Mouse (Mus musculus) kidney, embryonic 16.5 days (tissue): ENCODE measurements around the gene Phf5a. TPM values are rescaled to one million over a fixed set of nuclear protein-coding genes. Genes with fewer than 3 reads are reported as not detected.

ENCODE experiments used
- ATAC-seq: fragments of 200-750 bp; cut with Nextera tagmentation; 2 replicates; pipeline ENCODE4 v1.8.0; 2017; ENCODE audit warnings: moderate TSS enrichment; ENCODE audit not compliant: low FRiP score, low TSS enrichment
- H3K27ac ChIP-seq: fragments of 300-500 bp; sonication (generic); 2 replicates; pipeline ENCODE4 v1.5.1; 2014; ENCODE audit warnings: low read length
- H3K27me3 ChIP-seq: fragments of 300-500 bp; sonication (generic); 2 replicates; pipeline ENCODE4 v1.6.1; 2014; ENCODE audit warnings: low read length, control low read depth, mixed read lengths; ENCODE audit not compliant: insufficient read depth
- H3K36me3 ChIP-seq: fragments of 300-500 bp; sonication (generic); 2 replicates; pipeline ENCODE4 v1.6.1; 2014; ENCODE audit warnings: low read length, control low read depth, mixed read lengths; ENCODE audit not compliant: insufficient read depth
- H3K4me1 ChIP-seq: fragments of 300-500 bp; sonication (generic); 2 replicates; pipeline ENCODE4 v1.6.1; 2014; ENCODE audit warnings: low read length, control low read depth, mixed read lengths; ENCODE audit not compliant: insufficient read depth
- H3K4me2 ChIP-seq: fragments of 300-500 bp; sonication (generic); replicated peaks from 2 replicates; pipeline ENCODE4 v1.6.1; 2014; ENCODE audit warnings: low read depth, low read length
- H3K4me3 ChIP-seq: fragments of 300-500 bp; sonication (generic); 2 replicates; pipeline ENCODE4 v1.5.1; 2014; ENCODE audit warnings: mild to moderate bottlenecking, low read length
- H3K9ac ChIP-seq: fragments of 300-500 bp; sonication (generic); replicated peaks from 2 replicates; pipeline ENCODE4 v1.6.1; 2014; ENCODE audit warnings: low read length
- H3K9me3 ChIP-seq: fragments of 300-500 bp; sonication (generic); 2 replicates; pipeline ENCODE4 v1.6.1; 2016; ENCODE audit warnings: low read length, control low read depth
- WGBS: fragments of 180-500 bp; shearing (Covaris S2); extraction: QIAGEN DNeasy Blood & Tissue Kit; methylation state at CpG from one replicate; pipeline ENCODE4 v1.1.7; 2014; 5-methylcytosine and 5-hydroxymethylcytosine counted together
- polyA plus RNA-seq: library from polyadenylated mRNA; unstranded; fragments of >200 nt; fragmentation: Nextera tagmentation; extraction: Ambion mirVana; gene quantifications from 2 replicates; pipeline ENCODE4 v1.2.1, GENCODE M21; 2015

Gene Phf5a
- polyA plus RNA-seq, 1 experiment from 2014 or later = 172 TPM

GRCm38 (mm10) chr15:81814716-81815370 lies 56.9 kb downstream of the Phf5a start:
- peaks cover 19% of the 10 kb centered on the region for H3K36me3 ChIP-seq
- no peak overlapping the region for H3K4me2 ChIP-seq
- H3K9me3 ChIP-seq = no peaks in the 10 kb centered on the region
- WGBS = 88% methylated on average over 12 of the region's 12 CpGs
- H3K4me3 ChIP-seq = no peak overlapping the region
- no peak overlapping the region for H3K27ac ChIP-seq
- peaks cover 19% of the 10 kb centered on the region for H3K4me1 ChIP-seq
- no peaks in the 10 kb centered on the region for H3K27me3 ChIP-seq
- no peak for ATAC-seq
- no peak overlapping the region for H3K9ac ChIP-seq

Other genes starting within 250 kb of the Phf5a start
- gene L3mbtl2, start 208.0 kb downstream of the Phf5a start, polyA plus RNA-seq = 26.2 and 27.4 TPM in 2 replicates
- 4.8 and 5.5 TPM in 2 replicates for gene Chadl, start 174.6 kb downstream of the Phf5a start, polyA plus RNA-seq
- 35.1 and 40.3 TPM in 2 replicates for gene Zc3h7b, start 126.9 kb downstream of the Phf5a start, polyA plus RNA-seq
- gene Rangap1, start 126.4 kb downstream of the Phf5a start, polyA plus RNA-seq = 101 and 109 TPM in 2 replicates
- gene Tef, start 69.5 kb downstream of the Phf5a start, polyA plus RNA-seq = 25.7 and 28.9 TPM in 2 replicates
- 29.6 and 32.6 TPM in 2 replicates for gene Tob2, start 13.1 kb downstream of the Phf5a start, polyA plus RNA-seq
- gene Aco2, start 398 bp upstream of the Phf5a start, polyA plus RNA-seq = 281 and 293 TPM in 2 replicates
- 95.5 and 98.5 TPM in 2 replicates for gene Polr3h, start 54.3 kb upstream of the Phf5a start, polyA plus RNA-seq
- 35.2 and 38.1 TPM in 2 replicates for gene Csdc2, start 64.8 kb upstream of the Phf5a start, polyA plus RNA-seq
- gene Pmm1, start 89.0 kb upstream of the Phf5a start, polyA plus RNA-seq = 33.6 and 37.3 TPM in 2 replicates
- not detected in 2 replicates for gene 1700029P11Rik, start 108.6 kb upstream of the Phf5a start, polyA plus RNA-seq
- 89.2 and 89.4 TPM in 2 replicates for gene Xrcc6, start 115.9 kb upstream of the Phf5a start, polyA plus RNA-seq
- 28.4 and 28.9 TPM in 2 replicates for gene Desi1, start 162.0 kb upstream of the Phf5a start, polyA plus RNA-seq
- gene Snu13, start 175.7 kb upstream of the Phf5a start, polyA plus RNA-seq = 283 and 300 TPM in 2 replicates
- gene 4930407I10Rik, start 187.2 kb upstream of the Phf5a start, polyA plus RNA-seq = not detected in 2 replicates
- 0.10 TPM in 1 of 2 replicates, not detected in the other for gene Mei1, start 198.1 kb upstream of the Phf5a start, polyA plus RNA-seq